Mouse (Mus musculus) heart, postnatal 0 days (tissue): Measurements from ENCODE around the gene Snhg11.

Experiments used
- CTCF ChIP-seq: IDR thresholded peaks from 2 replicates; pipeline ENCODE4 v1.5.1; 2016; ENCODE audit warnings: antibody characterized with exemption, control low read depth, low read depth
- EP300 ChIP-seq: IDR thresholded peaks from 2 replicates; pipeline ENCODE4 v1.6.1; 2016; ENCODE audit warnings: antibody characterized with exemption, low read depth

DNA sequence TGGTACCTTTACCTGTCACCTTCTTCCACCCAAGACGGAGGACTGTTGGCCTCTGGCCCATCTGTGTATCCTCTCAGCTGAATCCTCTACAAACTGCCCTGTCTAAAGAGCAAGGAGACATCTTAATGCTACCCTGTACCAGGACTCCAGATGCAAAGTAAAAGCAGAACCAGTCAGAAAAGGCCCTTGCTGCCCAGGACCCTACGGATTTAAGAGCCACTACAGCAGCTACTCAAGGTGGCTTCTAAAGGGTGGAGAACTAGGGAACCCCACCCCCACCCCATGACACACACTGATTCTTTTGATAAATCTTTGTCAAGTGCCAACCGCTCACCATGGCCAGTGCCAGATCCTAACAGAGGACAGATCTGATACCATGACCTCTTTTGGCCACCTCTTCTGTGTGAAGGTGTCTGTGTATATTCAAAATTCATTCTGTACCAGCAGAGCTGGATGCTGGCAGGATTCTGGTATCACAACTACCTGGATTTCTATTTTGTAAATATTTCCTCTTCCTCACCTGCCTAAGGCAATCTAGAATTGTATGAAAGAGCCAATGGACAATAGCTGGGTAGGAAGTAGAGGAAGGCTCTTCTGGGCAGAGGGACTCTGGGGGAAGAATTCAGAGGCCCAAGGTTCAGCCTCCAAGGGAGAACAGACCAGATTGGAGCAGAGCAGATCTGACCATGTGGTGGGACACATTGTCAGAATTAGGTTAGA is 22.5 kb upstream of the Snhg11 start:
- no peak for TF ChIP-seq EP300
- no peak for TF ChIP-seq CTCF
